Mouse (Mus musculus): ENCODE results near the gene Ttc29. TPM values are rescaled to one million over a fixed set of nuclear protein-coding genes. Genes with fewer than 3 reads are reported as not detected.

Ttc29 gene
- polyA plus RNA-seq, 1 experiment from 2014 or later: not detected

GRCm38 (mm10) chr8:78255011-78255410, 41.9 kb downstream of the Ttc29 start:
- Histone ChIP-seq H3K36me3 (ENCODE audit: inconsistent target) (no peaks in the 10 kb centered on the region), H3K79me2 (ENCODE audit: inconsistent target) (no peaks in the 10 kb centered on the region), H3K4me3 (ENCODE audit: inconsistent target) (no peak overlapping the region), H3K27ac (no peak overlapping the region)
- WGBS (ENCODE audit: missing documents): 93% methylated on average over 3 of the region's 3 CpGs

- Histone ChIP-seq H3K27ac (no peak overlapping the region), H3K79me2 (ENCODE audit: inconsistent target) (no peaks in the 10 kb centered on the region), H3K4me3 (ENCODE audit: inconsistent target) (no peak overlapping the region), H3K36me3 (ENCODE audit: inconsistent target) (no peaks in the 10 kb centered on the region)
- WGBS (ENCODE audit: missing documents): 85% methylated on average over 5 of the region's 5 CpGs
These were observed 52.4 kb downstream of the Ttc29 start for GRCm38 (mm10) chr8:78265506-78265905.

- no peak overlapping the region for H3K27ac ChIP-seq
- H3K36me3 ChIP-seq (ENCODE audit: inconsistent target): no peaks in the 10 kb centered on the region
- no peaks in the 10 kb centered on the region for H3K79me2 ChIP-seq (ENCODE audit: inconsistent target)
- H3K4me3 ChIP-seq (ENCODE audit: inconsistent target): no peak overlapping the region
- WGBS (ENCODE audit: missing documents): 66% methylated on average over 3 of the region's 3 CpGs
These were observed 53.1 kb downstream of the Ttc29 start for GRCm38 (mm10) chr8:78266231-78266630.

- 67% methylated on average over 7 of the region's 7 CpGs for WGBS (ENCODE audit: missing documents)
- no peak overlapping the region for H3K27ac ChIP-seq
- H3K4me3 ChIP-seq (ENCODE audit: inconsistent target): no peak overlapping the region
- H3K36me3 ChIP-seq (ENCODE audit: inconsistent target): no peaks in the 10 kb centered on the region
- H3K79me2 ChIP-seq (ENCODE audit: inconsistent target): no peaks in the 10 kb centered on the region
These were observed 54.9 kb downstream of the Ttc29 start for GRCm38 (mm10) chr8:78267894-78268411.

- no peaks in the 10 kb centered on the region for H3K79me2 ChIP-seq (ENCODE audit: inconsistent target)
- no peak overlapping the region for H3K27ac ChIP-seq
- H3K36me3 ChIP-seq (ENCODE audit: inconsistent target): no peaks in the 10 kb centered on the region
- 86% methylated on average over 10 of the region's 10 CpGs for WGBS (ENCODE audit: missing documents)
- no peak overlapping the region for H3K4me3 ChIP-seq (ENCODE audit: inconsistent target)
These were observed 56.2 kb downstream of the Ttc29 start for GRCm38 (mm10) chr8:78269281-78269680.

GRCm38 (mm10) chr8:78271391-78271790, 58.3 kb downstream of the Ttc29 start:
- no peak overlapping the region for H3K27ac ChIP-seq
- WGBS (ENCODE audit: missing documents): 37% methylated on average over 5 of the region's 5 CpGs
- no peaks in the 10 kb centered on the region for H3K79me2 ChIP-seq (ENCODE audit: inconsistent target)
- no peaks in the 10 kb centered on the region for H3K36me3 ChIP-seq (ENCODE audit: inconsistent target)
- no peak overlapping the region for H3K4me3 ChIP-seq (ENCODE audit: inconsistent target)

GRCm38 (mm10) chr8:78276120-78276519, 63.0 kb downstream of the Ttc29 start:
- H3K27ac ChIP-seq: no peak overlapping the region
- H3K36me3 ChIP-seq (ENCODE audit: inconsistent target): no peaks in the 10 kb centered on the region
- H3K4me3 ChIP-seq (ENCODE audit: inconsistent target): no peak overlapping the region
- 90% methylated on average over 8 of the region's 8 CpGs for WGBS (ENCODE audit: missing documents)
- H3K79me2 ChIP-seq (ENCODE audit: inconsistent target): no peaks in the 10 kb centered on the region

GRCm38 (mm10) chr8:78277411-78277810, 64.3 kb downstream of the Ttc29 start:
- no peaks in the 10 kb centered on the region for H3K79me2 ChIP-seq (ENCODE audit: inconsistent target)
- H3K4me3 ChIP-seq (ENCODE audit: inconsistent target): no peak overlapping the region
- no peaks in the 10 kb centered on the region for H3K36me3 ChIP-seq (ENCODE audit: inconsistent target)
- 100% methylated on average over 1 of the region's 2 CpGs for WGBS (ENCODE audit: missing documents)
- H3K27ac ChIP-seq: no peak overlapping the region

- 83% methylated on average over 5 of the region's 5 CpGs for WGBS (ENCODE audit: missing documents)
- Histone ChIP-seq H3K36me3 (ENCODE audit: inconsistent target) (no peaks in the 10 kb centered on the region), H3K27ac (no peak overlapping the region), H3K79me2 (ENCODE audit: inconsistent target) (no peaks in the 10 kb centered on the region), H3K4me3 (ENCODE audit: inconsistent target) (no peak overlapping the region)
These were observed 65.5 kb downstream of the Ttc29 start for GRCm38 (mm10) chr8:78278598-78278997.

GRCm38 (mm10) chr8:78284805-78285204, 71.7 kb downstream of the Ttc29 start:
- H3K4me3 ChIP-seq (ENCODE audit: inconsistent target): no peak overlapping the region
- no peak overlapping the region for H3K27ac ChIP-seq
- 98% methylated on average over 2 of the region's 2 CpGs for WGBS (ENCODE audit: missing documents)
- H3K36me3 ChIP-seq (ENCODE audit: inconsistent target): no peaks in the 10 kb centered on the region
- no peaks in the 10 kb centered on the region for H3K79me2 ChIP-seq (ENCODE audit: inconsistent target)

- H3K79me2 ChIP-seq (ENCODE audit: inconsistent target): no peaks in the 10 kb centered on the region
- no peak overlapping the region for H3K4me3 ChIP-seq (ENCODE audit: inconsistent target)
- no peak overlapping the region for H3K27ac ChIP-seq
- WGBS (ENCODE audit: missing documents): 93% methylated on average over 4 of the region's 4 CpGs
- no peaks in the 10 kb centered on the region for H3K36me3 ChIP-seq (ENCODE audit: inconsistent target)
These were observed 72.3 kb downstream of the Ttc29 start for GRCm38 (mm10) chr8:78285366-78285765.

GRCm38 (mm10) chr8:78289374-78289971, 76.4 kb downstream of the Ttc29 start:
- no peaks in the 10 kb centered on the region for H3K36me3 ChIP-seq (ENCODE audit: inconsistent target)
- no peaks in the 10 kb centered on the region for H3K79me2 ChIP-seq (ENCODE audit: inconsistent target)
- WGBS (ENCODE audit: missing documents): 22% methylated on average over 10 of the region's 10 CpGs
- H3K4me3 ChIP-seq (ENCODE audit: inconsistent target): no peak overlapping the region
- no peak overlapping the region for H3K27ac ChIP-seq

- 87% methylated on average over 7 of the region's 7 CpGs for WGBS (ENCODE audit: missing documents)
- H3K27ac ChIP-seq: no peak overlapping the region
These were observed 77.2 kb downstream of the Ttc29 start for GRCm38 (mm10) chr8:78290274-78290673.

GRCm38 (mm10) chr8:78295494-78295893, 82.4 kb downstream of the Ttc29 start:
- Histone ChIP-seq H3K27ac (no peak overlapping the region), H3K36me3 (ENCODE audit: inconsistent target) (no peaks in the 10 kb centered on the region), H3K4me3 (ENCODE audit: inconsistent target) (no peak overlapping the region), H3K79me2 (ENCODE audit: inconsistent target) (no peaks in the 10 kb centered on the region)
- 74% methylated on average over 5 of the region's 5 CpGs for WGBS (ENCODE audit: missing documents)

More at GRCm38 (mm10) chr8:78290274-78290673, 77.2 kb downstream of the Ttc29 start:
- Histone ChIP-seq H3K79me2 (ENCODE audit: inconsistent target) (no peaks in the 10 kb centered on the region), H3K36me3 (ENCODE audit: inconsistent target) (no peaks in the 10 kb centered on the region), H3K4me3 (ENCODE audit: inconsistent target) (no peak overlapping the region)

GRCm38 (mm10) chr8:78303579-78303978, 90.5 kb downstream of the Ttc29 start:
- Histone ChIP-seq H3K79me2 (ENCODE audit: inconsistent target) (no peaks in the 10 kb centered on the region), H3K4me3 (ENCODE audit: inconsistent target) (no peak overlapping the region), H3K27ac (no peak overlapping the region), H3K36me3 (ENCODE audit: inconsistent target) (no peaks in the 10 kb centered on the region)
- WGBS (ENCODE audit: missing documents): 86% methylated on average over 4 of the region's 7 CpGs

- Histone ChIP-seq H3K27ac (no peak overlapping the region), H3K36me3 (ENCODE audit: inconsistent target) (no peaks in the 10 kb centered on the region), H3K79me2 (ENCODE audit: inconsistent target) (no peaks in the 10 kb centered on the region), H3K4me3 (ENCODE audit: inconsistent target) (no peak overlapping the region)
- 79% methylated on average over 10 of the region's 10 CpGs for WGBS (ENCODE audit: missing documents)
These were observed 93.5 kb downstream of the Ttc29 start for GRCm38 (mm10) chr8:78306604-78307003.

Measured in macrophage (primary cell).